In the genomic region with DNA sequence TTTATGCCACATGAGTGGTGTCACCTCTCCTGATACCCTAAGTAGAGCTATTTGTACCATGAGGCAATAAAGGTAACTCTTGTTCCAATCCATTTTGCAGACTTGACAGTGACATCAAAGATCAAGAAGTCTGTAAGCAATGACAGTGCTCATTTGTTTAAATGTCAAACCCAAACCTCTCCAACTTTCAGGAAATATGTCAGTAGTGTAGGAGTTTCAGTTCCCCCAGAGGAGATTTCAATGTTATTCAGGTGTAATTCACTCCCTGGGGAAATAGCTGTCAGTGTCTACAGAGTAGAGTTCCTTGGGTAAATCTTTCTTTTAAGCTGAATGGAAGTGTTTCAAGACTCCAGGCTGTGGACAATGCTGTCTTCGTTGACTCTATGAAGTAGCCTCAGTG, we compare ENCODE assay signal across 16 mouse cellular contexts. TPM values are rescaled to one million over a fixed set of nuclear protein-coding genes. Genes with fewer than 3 reads are reported as not detected.
"Had no signal": no experiment of that assay in that cellular context is flagged by ENCODE, and none has a peak within 500 bp of the region (broad histone marks: within the 10 kb centered on the region; RNA-seq: fewer than 3 reads in every experiment).

No protein-coding gene starts in this region.

- H3K9me3 ChIP-seq: kidney, embryonic 15.5 days; limb, embryonic 10.5 days; liver, embryonic 15.5 days had no signal

- DNase-seq: kidney, adult 2 months; kidney, postnatal 14 days; lung, adult 2 months; lung, postnatal 36 days; right cerebral cortex, postnatal 4 days; spleen, adult 18-20 months; thymus, postnatal 4 days had no signal

- H3K4me3 ChIP-seq: kidney, embryonic 15.5 days; left cerebral cortex, adult 2 months; limb, embryonic 10.5 days; liver, embryonic 15.5 days had no signal

- H3K4me1 ChIP-seq: liver, embryonic 15.5 days had no signal

- H3K36me3 ChIP-seq: kidney, embryonic 15.5 days; limb, embryonic 10.5 days; liver, embryonic 15.5 days had no signal

- H3K9ac ChIP-seq: kidney, embryonic 15.5 days; liver, embryonic 15.5 days had no signal

- H3K27ac ChIP-seq: kidney, embryonic 15.5 days; left cerebral cortex, adult 2 months; limb, embryonic 10.5 days; liver, embryonic 15.5 days; stomach, postnatal 0 days had no signal

- H3K4me2 ChIP-seq: kidney, embryonic 15.5 days; liver, embryonic 11.5 days; liver, embryonic 15.5 days had no signal

RNA-seq across cellular contexts. Expression of gene Hcrtr2, which starts 2.9 kb away (rescaled TPM):
- total RNA-seq: megakaryocyte progenitor cell, adult 5-6 weeks had no signal
- polyA plus RNA-seq: kidney, adult 2 months; large intestine, adult 2 months; liver, embryonic 11.5 days; lung, postnatal 0 days had no signal
